Mouse (Mus musculus) brain, embryonic 14.5 days (tissue): ENCODE measurements around the gene Dnajc6. TPM values are rescaled to one million over a fixed set of nuclear protein-coding genes. Genes with fewer than 3 reads are reported as not detected.

Experiments used
- DNase-seq: peaks from one replicate; pipeline ENCODE4 v3.0.0-alpha.2; 2011; ENCODE audit warnings: low read depth
- CTCF ChIP-seq: fragments of 200-500 bp; IDR thresholded peaks from 2 replicates; pipeline ENCODE4 v1.5.1; 2012; ENCODE audit warnings: inconsistent platforms, mild to moderate bottlenecking, moderate library complexity, borderline replicate concordance; ENCODE audit not compliant: insufficient read depth, insufficient read length; ENCODE audit errors: extremely low read depth
- POLR2A ChIP-seq: fragments of 200-500 bp; IDR thresholded peaks from 2 replicates; pipeline ENCODE4 v1.6.1; 2012; ENCODE audit warnings: mild to moderate bottlenecking, inconsistent platforms, borderline replicate concordance; ENCODE audit not compliant: poor library complexity, insufficient read depth, insufficient read length, severe bottlenecking; ENCODE audit errors: extremely low read depth
- polyA plus RNA-seq: library from polyadenylated mRNA; depleted of rRNA; stranded (reverse); fragments of >200 nt; gene quantifications from 2 replicates; pipeline ENCODE4 v1.2.3, GENCODE M21; 2012

Gene Dnajc6
- polyA plus RNA-seq, 1 experiment: 56.5 TPM

GRCm38 (mm10) chr4:101508851-101509577 lies 12.6 kb downstream of the Dnajc6 start:
- peak; percentile 65 for DNase-seq
- no peak for TF ChIP-seq CTCF
- no peak for TF ChIP-seq POLR2A

- no peak for DNase-seq
- TF ChIP-seq POLR2A (no peak), CTCF (no peak)
Measured at GRCm38 (mm10) chr4:101510111-101510903, 13.9 kb downstream of the Dnajc6 start.

GRCm38 (mm10) chr4:101510904-101511210 lies 14.4 kb downstream of the Dnajc6 start:
- DNase-seq: no peak
- TF ChIP-seq CTCF: no peak
- TF ChIP-seq POLR2A: no peak

GRCm38 (mm10) chr4:101511768-101512521 lies 15.5 kb downstream of the Dnajc6 start:
- TF ChIP-seq CTCF: no peak
- no peak for TF ChIP-seq POLR2A
- no peak for DNase-seq

- peak; percentile 15 for DNase-seq
- TF ChIP-seq CTCF (no peak), POLR2A (no peak)
Measured at GRCm38 (mm10) chr4:101513251-101513650, 16.8 kb downstream of the Dnajc6 start.

- TF ChIP-seq CTCF (no peak), POLR2A (no peak)
- no peak for DNase-seq
Measured at GRCm38 (mm10) chr4:101515853-101516252, 19.4 kb downstream of the Dnajc6 start.

- no peak for TF ChIP-seq POLR2A
- TF ChIP-seq CTCF: no peak
- DNase-seq: no peak
Measured at GRCm38 (mm10) chr4:101516434-101517168, 20.2 kb downstream of the Dnajc6 start.

- no peak for DNase-seq
- TF ChIP-seq CTCF (no peak), POLR2A (no peak)
Measured at GRCm38 (mm10) chr4:101531901-101532300, 35.5 kb downstream of the Dnajc6 start.

- no peak for DNase-seq
- no peak for TF ChIP-seq CTCF
- TF ChIP-seq POLR2A: no peak
Measured at GRCm38 (mm10) chr4:101540516-101540915, 44.1 kb downstream of the Dnajc6 start.

- peak; percentile 83 for DNase-seq
- no peak for TF ChIP-seq CTCF
- TF ChIP-seq POLR2A: no peak
Measured at GRCm38 (mm10) chr4:101549958-101550591, 53.6 kb downstream of the Dnajc6 start.
